Mouse (Mus musculus) cerebellum, adult 2 months (tissue): ENCODE data around the gene Myh1.

Experiments
- CTCF ChIP-seq: fragments of 200-500 bp; IDR thresholded peaks from 2 replicates; pipeline ENCODE4 v1.5.1; 2011; ENCODE audit warnings: low read depth, mild to moderate bottlenecking, control low read depth, low read length, moderate library complexity, borderline replicate concordance; ENCODE audit not compliant: insufficient read depth
- POLR2A ChIP-seq: fragments of 200-500 bp; IDR thresholded peaks from 2 replicates; pipeline ENCODE4 v1.6.1; 2011; ENCODE audit warnings: low read length, control low read depth, borderline replicate concordance; ENCODE audit not compliant: insufficient read depth

GRCm38 (mm10) chr11:67204766-67205165 lies 4.9 kb downstream of the Myh1 start:
- TF ChIP-seq CTCF, result no peak
- no peak for TF ChIP-seq POLR2A
